Mouse (Mus musculus) heart, adult 10 weeks (tissue): ENCODE data around the gene Prr23a3. TPM values are rescaled to one million over a fixed set of nuclear protein-coding genes. Genes with fewer than 3 reads are reported as not detected.

Source experiments
- polyA plus RNA-seq: library from polyadenylated mRNA; stranded (reverse); fragments of 350-450 nt; fragmentation: Illumina TruSeq; extraction: RNeasy Lipid Tissue Mini Kit (QIAGEN cat#74804); gene quantifications from one replicate; pipeline ENCODE4 v1.2.3, GENCODE M21; 2014; ENCODE audit warnings: low read depth, low replicate concordance

Gene Prr23a3
- not detected for polyA plus RNA-seq

GRCm38 (mm10) chr9:98864571-98864970, at the start of gene Prr23a3:
TSS of gene Prr23a3 (plus strand) at chr9:98864767.

GRCm38 (mm10) chr9:98842117-98842516, 22.4 kb upstream of the Prr23a3 start, which contains the start of gene Prr23a1:
TSS of gene Prr23a1 (plus strand) at chr9:98842503.

GRCm38 (mm10) chr9:98856210-98856609, 8.4 kb upstream of the Prr23a3 start, which contains the start of gene Prr23a2:
TSS of gene Prr23a2 (plus strand) at chr9:98856494.

GRCm38 (mm10) chr9:98902819-98903218, 38.3 kb downstream of the Prr23a3 start, which contains the start of gene 7420426K07Rik:
TSS of gene 7420426K07Rik (plus strand) at chr9:98903119.

Other genes starting within 250 kb of the Prr23a3 start
- gene Prr23a1, start 22.3 kb upstream of the Prr23a3 start, polyA plus RNA-seq, result not detected
- not detected for gene Prr23a2, start 8.3 kb upstream of the Prr23a3 start, polyA plus RNA-seq
- not detected for gene 7420426K07Rik, start 38.4 kb downstream of the Prr23a3 start, polyA plus RNA-seq
- not detected for gene Foxl2, start 90.5 kb downstream of the Prr23a3 start, polyA plus RNA-seq
- gene Faim, start 121.6 kb downstream of the Prr23a3 start, polyA plus RNA-seq, result 11.8 TPM
- not detected for gene Gm1123, start 170.9 kb downstream of the Prr23a3 start, polyA plus RNA-seq